Mouse (Mus musculus) spleen, adult 2 months (tissue): ENCODE measurements around the gene Rnf7.

Experiments
- CTCF ChIP-seq: fragments of 200-500 bp; IDR thresholded peaks from 2 replicates; pipeline ENCODE4 v1.5.1; 2011; ENCODE audit warnings: mild to moderate bottlenecking, inconsistent platforms; ENCODE audit not compliant: insufficient read depth, insufficient read length, insufficient replicate concordance; ENCODE audit errors: extremely low read depth
- POLR2A ChIP-seq: fragments of 200-500 bp; IDR thresholded peaks from 2 replicates; pipeline ENCODE4 v1.6.1; 2011; ENCODE audit warnings: low read depth, low read length, inconsistent platforms

DNA sequence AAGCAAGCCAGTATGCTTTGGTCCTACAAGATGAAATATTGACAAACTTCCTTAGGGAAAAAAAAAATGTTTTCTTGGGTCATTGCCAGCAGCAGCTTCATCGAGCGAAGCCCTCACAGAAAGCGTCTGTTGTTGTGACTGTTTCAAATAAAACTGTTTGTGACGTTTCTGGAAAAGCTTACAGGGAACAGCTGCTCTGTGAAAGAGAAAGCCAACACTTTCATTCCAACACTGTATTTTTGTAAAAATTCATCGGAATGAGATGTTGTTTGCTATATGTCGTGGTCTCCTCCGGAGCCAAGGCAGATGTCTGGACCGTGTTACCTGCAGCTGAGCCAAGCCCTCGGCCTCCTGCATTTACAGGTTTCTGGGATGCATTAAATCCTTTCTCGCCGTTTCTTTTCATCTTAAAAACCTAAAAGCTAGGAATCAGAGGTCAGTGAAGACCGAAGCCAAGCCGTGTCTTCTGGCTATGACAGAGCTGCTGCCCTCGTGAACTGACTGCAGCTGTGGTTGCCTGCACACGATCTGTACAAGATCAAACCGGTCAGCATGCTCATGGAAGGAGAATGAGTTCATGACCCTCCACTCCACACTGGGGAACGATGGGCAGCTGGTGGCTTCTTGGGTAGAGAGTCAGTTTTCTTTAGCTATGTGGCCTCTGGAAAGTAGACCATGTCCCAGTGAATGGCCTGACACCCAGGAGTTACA lies 50.0 kb downstream of the Rnf7 start:
- TF ChIP-seq CTCF (no peak), POLR2A (no peak)
